Mouse (Mus musculus) testis, adult 2 months (tissue): Measurements from ENCODE around the gene Otud6a. TPM values are rescaled to one million over a fixed set of nuclear protein-coding genes. Genes with fewer than 3 reads are reported as not detected.
A peak's percentile ranks its signal among the peaks of the same experiment; 100 is the strongest.

Experiments used
- H3K27ac ChIP-seq: fragments of 200-500 bp; 2 replicates; pipeline ENCODE4 v1.5.1; 2012; ENCODE audit warnings: low read depth, low read length; ENCODE audit not compliant: control insufficient read depth, insufficient read depth
- H3K27me3 ChIP-seq: fragments of 200-500 bp; 2 replicates; pipeline ENCODE4 v1.6.1; 2012; ENCODE audit warnings: mild to moderate bottlenecking, low read length, moderate library complexity; ENCODE audit not compliant: control insufficient read depth, insufficient read depth
- H3K36me3 ChIP-seq: fragments of 200-500 bp; 2 replicates; pipeline ENCODE4 v1.6.1; 2012; ENCODE audit warnings: mild to moderate bottlenecking, low read length; ENCODE audit not compliant: control insufficient read depth, insufficient read depth
- H3K4me1 ChIP-seq: fragments of 200-500 bp; 2 replicates; pipeline ENCODE4 v1.6.1; 2012; ENCODE audit warnings: low read length; ENCODE audit not compliant: control insufficient read depth, insufficient read depth
- H3K4me3 ChIP-seq: fragments of 200-500 bp; 2 replicates; pipeline ENCODE4 v1.5.1; 2012; ENCODE audit warnings: low read depth, mild to moderate bottlenecking, low read length, moderate library complexity, mixed read lengths; ENCODE audit not compliant: control insufficient read depth
- CTCF ChIP-seq: fragments of 200-500 bp; IDR thresholded peaks from 2 replicates; pipeline ENCODE4 v1.5.1; 2012; ENCODE audit warnings: low read depth, mild to moderate bottlenecking, inconsistent platforms, low read length, moderate library complexity; ENCODE audit not compliant: control insufficient read depth, insufficient read depth, insufficient replicate concordance
- POLR2A ChIP-seq: fragments of 200-500 bp; IDR thresholded peaks from 2 replicates; pipeline ENCODE4 v1.6.1; 2012; ENCODE audit warnings: low read depth, mild to moderate bottlenecking, inconsistent platforms, low read length, moderate library complexity; ENCODE audit not compliant: control insufficient read depth
- polyA plus RNA-seq: library from polyadenylated mRNA; depleted of rRNA; stranded (reverse); fragments of >200 nt; gene quantifications from 2 replicates; pipeline ENCODE4 v1.2.3, GENCODE M21; 2012; rRNA removed

Gene Otud6a
- 6.8 and 7.3 TPM in 2 replicates for polyA plus RNA-seq

GRCm38 (mm10) chrX:100428693-100429092, at the start of gene Otud6a:
Gene Otud6a (plus strand): TSS chrX:100429013.
- Histone ChIP-seq H3K27me3 (no peaks in the 10 kb centered on the region), H3K36me3 (no peaks in the 10 kb centered on the region), H3K27ac (peak within 1 kb of the TSS; percentile 71), H3K4me1 (no peaks in the 10 kb centered on the region), H3K4me3 (peak within 1 kb of the TSS; percentile 90)
- TF ChIP-seq CTCF (no peak), POLR2A (peak; percentile 71; the same call in 1 of the 2 replicates)

- no peaks in the 10 kb centered on the region for H3K27me3 ChIP-seq
Measured at GRCm38 (mm10) chrX:100389887-100390286, 38.9 kb upstream of the Otud6a start.

GRCm38 (mm10) chrX:100392304-100392703, 36.5 kb upstream of the Otud6a start:
- H3K36me3 ChIP-seq = no peaks in the 10 kb centered on the region
- no peak for TF ChIP-seq POLR2A
- TF ChIP-seq CTCF = no peak
- H3K27me3 ChIP-seq = no peaks in the 10 kb centered on the region
- no peaks in the 10 kb centered on the region for H3K4me1 ChIP-seq
- no peak overlapping the region for H3K4me3 ChIP-seq
- no peak overlapping the region for H3K27ac ChIP-seq

More at GRCm38 (mm10) chrX:100389887-100390286, 38.9 kb upstream of the Otud6a start:
- Histone ChIP-seq H3K27ac (no peak overlapping the region), H3K4me3 (no peak overlapping the region), H3K4me1 (no peaks in the 10 kb centered on the region), H3K36me3 (no peaks in the 10 kb centered on the region)
- TF ChIP-seq CTCF = no peak
- no peak for TF ChIP-seq POLR2A

- Histone ChIP-seq H3K27ac (no peak overlapping the region), H3K36me3 (no peaks in the 10 kb centered on the region), H3K4me3 (no peak overlapping the region), H3K4me1 (no peaks in the 10 kb centered on the region), H3K27me3 (no peaks in the 10 kb centered on the region)
- TF ChIP-seq CTCF (no peak), POLR2A (no peak)
Measured at GRCm38 (mm10) chrX:100394223-100394861, 34.5 kb upstream of the Otud6a start.

- Histone ChIP-seq H3K36me3 (no peaks in the 10 kb centered on the region), H3K4me3 (no peak overlapping the region), H3K4me1 (no peaks in the 10 kb centered on the region), H3K27me3 (no peaks in the 10 kb centered on the region), H3K27ac (no peak overlapping the region)
- TF ChIP-seq POLR2A (no peak), CTCF (peak; percentile 35; the same call in 1 of the 2 replicates)
Measured at GRCm38 (mm10) chrX:100395026-100395425, 33.8 kb upstream of the Otud6a start.

- Histone ChIP-seq H3K27ac (no peak overlapping the region), H3K4me3 (no peak overlapping the region), H3K27me3 (no peaks in the 10 kb centered on the region), H3K4me1 (no peaks in the 10 kb centered on the region), H3K36me3 (no peaks in the 10 kb centered on the region)
- TF ChIP-seq CTCF = no peak
- TF ChIP-seq POLR2A = no peak
Measured at GRCm38 (mm10) chrX:100400900-100401299, 27.9 kb upstream of the Otud6a start.

- TF ChIP-seq POLR2A (no peak), CTCF (no peak)
- no peak overlapping the region for H3K4me3 ChIP-seq
- H3K4me1 ChIP-seq = no peaks in the 10 kb centered on the region
- no peaks in the 10 kb centered on the region for H3K27me3 ChIP-seq
- H3K27ac ChIP-seq = no peak overlapping the region
- H3K36me3 ChIP-seq = no peaks in the 10 kb centered on the region
Measured at GRCm38 (mm10) chrX:100401657-100402056, 27.2 kb upstream of the Otud6a start.

- Histone ChIP-seq H3K36me3 (no peaks in the 10 kb centered on the region), H3K27me3 (no peaks in the 10 kb centered on the region)
- TF ChIP-seq POLR2A (no peak), CTCF (no peak)
Measured at GRCm38 (mm10) chrX:100409245-100409644, 19.6 kb upstream of the Otud6a start.

More at GRCm38 (mm10) chrX:100409245-100409644, 19.6 kb upstream of the Otud6a start:
- Histone ChIP-seq H3K27ac (no peak overlapping the region), H3K4me3 (no peak overlapping the region), H3K4me1 (no peaks in the 10 kb centered on the region)
